Mouse (Mus musculus) ovary, postnatal 10 days (tissue): Measurements from ENCODE around the gene Ube2j2.

Experiments
- DNase-seq: peaks from one replicate; pipeline ENCODE4 v3.0.0; 2022; ENCODE audit warnings: low spot score

The Ube2j2 gene

GRCm38 (mm10) chr4:155943534-155944249 lies at the start of gene Ube2j2:
Ube2j2 (plus strand) TSS chr4:155943831.
- DNase-seq = peak; percentile 94

- DNase-seq = peak; percentile 29
Observed at GRCm38 (mm10) chr4:155894311-155894881, 49.2 kb upstream of the Ube2j2 start.

- no peak for DNase-seq
Observed at GRCm38 (mm10) chr4:155895216-155895615, 48.4 kb upstream of the Ube2j2 start.

GRCm38 (mm10) chr4:155895826-155896225 lies 47.8 kb upstream of the Ube2j2 start:
- no peak for DNase-seq

GRCm38 (mm10) chr4:155896461-155896860 lies 47.2 kb upstream of the Ube2j2 start:
- no peak for DNase-seq

GRCm38 (mm10) chr4:155898318-155898717 lies 45.3 kb upstream of the Ube2j2 start:
- DNase-seq = no peak

GRCm38 (mm10) chr4:155899355-155899754 lies 44.3 kb upstream of the Ube2j2 start:
- DNase-seq = no peak

GRCm38 (mm10) chr4:155901205-155901604 lies 42.4 kb upstream of the Ube2j2 start:
- DNase-seq = no peak

- no peak for DNase-seq
Observed at GRCm38 (mm10) chr4:155903246-155903645, 40.4 kb upstream of the Ube2j2 start.

GRCm38 (mm10) chr4:155904318-155905102 lies 39.1 kb upstream of the Ube2j2 start:
- DNase-seq = no peak

GRCm38 (mm10) chr4:155905634-155906033 lies 38.0 kb upstream of the Ube2j2 start:
- no peak for DNase-seq

- DNase-seq = no peak
Observed at GRCm38 (mm10) chr4:155906125-155906524, 37.5 kb upstream of the Ube2j2 start.

GRCm38 (mm10) chr4:155907003-155907402 lies 36.6 kb upstream of the Ube2j2 start:
- no peak for DNase-seq

GRCm38 (mm10) chr4:155908281-155908680 lies 35.4 kb upstream of the Ube2j2 start:
- DNase-seq = no peak

- no peak for DNase-seq
Observed at GRCm38 (mm10) chr4:155908751-155909150, 34.9 kb upstream of the Ube2j2 start.

GRCm38 (mm10) chr4:155932031-155932430 lies 11.6 kb upstream of the Ube2j2 start:
- DNase-seq = no peak

- DNase-seq = no peak
Observed at GRCm38 (mm10) chr4:155943049-155943452, 580 bp upstream of the Ube2j2 start.

GRCm38 (mm10) chr4:155944271-155944670 lies 640 bp downstream of the Ube2j2 start:
- no peak for DNase-seq

- DNase-seq = no peak
Observed at GRCm38 (mm10) chr4:155947094-155947493, 3.5 kb downstream of the Ube2j2 start.

- DNase-seq = no peak
Observed at GRCm38 (mm10) chr4:155955491-155955890, 11.9 kb downstream of the Ube2j2 start.

GRCm38 (mm10) chr4:155959275-155959674 lies 15.6 kb downstream of the Ube2j2 start:
- peak; percentile 38 for DNase-seq

- DNase-seq = peak; percentile 27
Observed at GRCm38 (mm10) chr4:155962167-155962971, 18.7 kb downstream of the Ube2j2 start, which contains the start of gene C1qtnf12. C1qtnf12 (plus strand) TSS chr4:155962318.
